Mouse (Mus musculus): ENCODE measurements around the gene Wdr60.

GRCm38 (mm10) chr12:116238803-116239202 lies 24.0 kb downstream of the Wdr60 start:
- TF ChIP-seq CTCF (IDR thresholded peaks at IDR 0.05; ENCODE audit: borderline replicate concordance, control insufficient read depth, extremely low read depth, insufficient read depth, low read length, poor library complexity) (no peak), POLR2A (IDR thresholded peaks at IDR 0.05; ENCODE audit: control insufficient read depth, extremely low read depth, insufficient read depth, low read length, poor library complexity) (no peak)
